Mouse (Mus musculus) cerebellum, adult 11 months (tissue): Measurements from ENCODE around the gene Vps26b.
A peak's percentile ranks its signal among the peaks of the same experiment; 100 is the strongest.

Source experiments
- DNase-seq: peaks from one replicate; pipeline ENCODE4 v3.0.0; 2022

The Vps26b gene

DNA sequence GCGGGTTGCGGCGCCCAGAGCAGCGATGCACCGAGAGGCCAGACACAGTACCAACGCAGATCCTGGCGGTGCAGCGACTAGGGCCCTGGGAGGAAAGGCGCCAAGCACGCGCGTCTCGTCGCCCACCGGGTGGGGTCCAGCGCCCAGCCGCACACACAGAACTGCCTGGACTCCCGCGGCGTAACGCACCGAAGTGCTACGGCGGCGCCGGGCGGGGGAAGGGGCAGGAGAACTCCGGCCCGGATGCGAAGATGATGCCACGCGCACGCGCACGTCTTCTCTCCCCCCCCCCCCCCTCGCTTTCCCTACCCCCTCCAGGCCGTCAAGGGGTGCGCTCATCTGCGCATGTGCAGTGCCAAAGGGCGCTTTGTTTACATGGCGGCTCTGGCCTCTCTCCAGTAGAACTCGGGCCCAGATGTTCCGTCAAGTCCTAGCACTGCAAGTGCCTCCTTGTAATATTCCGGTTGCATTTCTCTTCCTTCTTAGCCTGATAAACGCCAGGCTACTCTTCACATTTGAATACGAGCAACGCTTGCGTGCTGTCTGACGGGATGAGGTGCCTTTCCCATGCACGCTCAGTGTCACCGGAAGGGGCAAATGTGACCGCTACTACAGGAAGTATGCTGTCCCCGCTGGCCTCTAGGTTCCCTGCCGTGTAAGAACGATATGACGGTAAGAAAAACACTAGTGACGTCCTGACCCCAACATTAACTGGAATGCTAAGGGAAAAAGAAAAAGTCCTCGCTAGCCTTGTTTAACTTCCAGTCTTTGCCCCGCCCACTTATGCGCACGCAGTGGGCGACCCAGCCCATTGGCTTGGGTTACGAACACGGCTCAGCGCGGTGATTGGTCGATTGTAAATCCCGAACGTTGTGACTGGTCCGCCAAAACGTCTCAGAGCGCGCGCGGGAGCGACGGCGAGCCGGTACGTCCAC lies at the start of gene Vps26b, which contains the start of gene Ncapd3:
Gene Vps26b (minus strand): TSS at position 238 of the 935 bp plus-strand sequence.
Gene Ncapd3 (plus strand): TSS at position 348 of the 935 bp plus-strand sequence.
- DNase-seq, result peak; percentile 94

DNA sequence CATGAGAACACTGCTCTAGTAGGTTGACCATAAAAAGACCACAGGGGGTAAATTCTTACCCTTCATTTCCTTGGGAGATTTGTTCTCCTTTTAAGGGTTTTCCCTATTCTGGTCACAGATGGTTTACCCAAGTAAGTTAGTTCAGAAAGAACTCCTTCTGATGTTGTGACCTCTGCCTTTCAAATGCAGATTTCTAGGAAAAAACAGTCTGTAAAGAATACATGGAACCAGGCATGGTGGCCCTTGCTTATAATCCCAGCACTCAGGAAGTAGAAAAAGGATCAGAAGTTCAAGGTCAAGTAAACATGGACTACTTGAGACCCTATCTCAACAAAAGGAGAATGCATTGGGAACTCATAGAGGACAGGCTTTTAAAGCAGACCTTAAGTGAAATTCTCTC lies 45.9 kb upstream of the Vps26b start:
- no peak for DNase-seq

DNA sequence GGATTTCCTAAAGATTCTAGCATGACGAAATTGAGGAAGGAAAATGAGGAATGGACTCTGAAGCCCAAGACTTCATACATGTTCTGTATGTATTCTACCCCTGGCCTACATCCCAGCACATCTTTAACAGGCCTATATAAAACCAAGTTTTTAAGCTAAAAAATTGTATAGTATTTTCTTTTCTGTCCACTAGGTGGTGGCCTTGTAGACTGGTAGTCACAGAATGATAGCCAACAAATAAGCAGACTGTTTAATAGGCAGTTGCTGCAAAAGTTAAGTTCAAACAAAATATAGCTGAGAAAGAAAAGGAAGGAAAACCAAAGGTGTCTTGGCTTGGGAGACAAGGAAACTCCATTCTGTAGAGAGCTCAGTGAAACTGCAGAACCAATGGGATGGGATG lies 44.8 kb upstream of the Vps26b start:
- DNase-seq, result no peak

DNA sequence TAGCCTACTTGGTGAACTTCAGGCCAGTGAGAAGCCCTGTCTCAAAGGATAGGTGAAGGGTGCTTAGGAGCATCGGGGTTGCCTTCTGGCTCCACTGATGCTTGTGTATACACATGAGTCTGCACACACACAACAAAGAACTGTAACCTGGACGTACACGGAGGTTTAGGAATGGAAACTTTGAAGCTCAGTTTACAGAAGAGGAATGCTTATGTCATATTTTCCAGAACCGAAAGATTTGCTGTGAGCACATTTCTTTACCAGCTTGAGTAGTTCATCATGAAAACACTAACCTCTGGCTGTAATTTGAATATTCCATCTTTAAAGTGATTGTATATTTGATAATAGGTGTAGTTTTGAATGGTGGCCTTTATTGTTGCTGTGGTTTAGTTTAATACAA lies 41.0 kb upstream of the Vps26b start:
- no peak for DNase-seq

DNA sequence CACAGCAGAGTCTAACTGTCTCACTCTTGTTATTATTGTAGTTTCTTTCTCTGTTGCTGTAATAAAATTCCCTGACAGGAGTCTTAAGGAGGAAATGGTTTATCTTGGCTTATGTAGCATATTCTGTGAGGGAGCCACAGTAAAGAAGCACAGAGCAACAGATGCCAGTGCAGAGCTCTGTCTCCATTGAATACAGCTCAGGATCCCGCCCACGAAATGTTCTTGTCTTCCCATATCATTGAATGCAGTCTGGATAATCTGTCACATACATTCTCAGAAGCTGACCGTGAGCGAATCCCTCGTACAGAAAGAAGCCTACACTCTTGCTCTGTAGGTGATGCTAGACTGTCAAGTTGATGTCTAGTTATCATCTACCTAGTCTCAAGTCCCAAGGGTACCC lies 28.5 kb upstream of the Vps26b start:
- DNase-seq, result no peak

DNA sequence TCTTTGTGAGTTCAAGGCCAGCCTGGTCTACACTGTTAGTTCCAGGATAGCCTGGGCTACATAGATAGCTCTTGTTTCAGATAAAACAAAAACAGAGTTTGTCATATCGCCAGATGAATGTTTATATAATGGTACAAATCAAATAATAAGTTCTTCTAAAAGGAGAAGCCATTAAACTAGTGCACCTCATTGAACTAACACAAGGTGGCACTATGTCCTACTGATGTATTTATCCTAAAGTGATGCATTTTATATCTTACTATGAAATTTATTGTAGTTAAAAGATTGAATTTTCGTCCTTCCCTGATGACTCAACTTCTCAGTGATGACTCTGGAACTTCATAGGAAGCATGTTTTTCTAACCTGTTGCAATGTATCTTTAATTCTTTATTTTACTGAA lies 19.6 kb upstream of the Vps26b start:
- DNase-seq, result no peak

DNA sequence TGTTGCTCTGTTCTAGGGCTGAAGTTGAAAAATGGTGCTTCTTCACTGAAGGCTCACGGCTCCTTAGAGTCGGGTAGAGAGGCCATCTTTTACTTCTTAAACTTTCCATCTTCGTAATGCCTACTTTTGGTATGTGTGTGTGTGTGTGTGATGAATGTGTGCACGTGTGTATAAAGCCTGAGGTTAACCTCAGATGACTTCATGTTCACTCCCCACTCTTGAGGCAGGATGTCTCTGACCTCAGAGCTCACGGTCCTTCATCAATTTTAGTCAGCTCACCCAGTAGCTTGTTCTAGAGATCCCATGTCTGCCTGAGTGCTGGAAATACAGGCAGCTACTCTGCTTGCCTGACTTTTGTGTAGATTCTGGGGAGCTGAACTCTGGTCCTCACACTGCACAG lies 14.0 kb upstream of the Vps26b start:
- no peak for DNase-seq

DNA sequence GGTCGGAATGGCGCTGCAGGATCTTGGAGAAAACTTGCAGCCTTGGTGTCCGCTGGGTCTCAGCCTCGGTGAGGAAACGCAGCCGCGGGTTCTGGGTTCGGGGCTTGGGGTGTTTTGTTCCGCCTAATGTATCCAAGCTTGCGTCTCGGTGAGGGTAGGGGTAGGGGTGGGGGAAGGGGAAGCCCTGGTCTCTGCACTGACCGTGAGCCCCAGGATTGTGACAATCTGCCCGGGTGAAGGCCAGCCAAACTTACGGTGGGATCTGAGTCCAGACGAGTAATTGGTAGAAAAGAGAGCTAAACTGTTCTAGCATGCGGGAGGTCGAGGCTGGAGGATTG lies 867 bp upstream of the Vps26b start:
- no peak for DNase-seq

DNA sequence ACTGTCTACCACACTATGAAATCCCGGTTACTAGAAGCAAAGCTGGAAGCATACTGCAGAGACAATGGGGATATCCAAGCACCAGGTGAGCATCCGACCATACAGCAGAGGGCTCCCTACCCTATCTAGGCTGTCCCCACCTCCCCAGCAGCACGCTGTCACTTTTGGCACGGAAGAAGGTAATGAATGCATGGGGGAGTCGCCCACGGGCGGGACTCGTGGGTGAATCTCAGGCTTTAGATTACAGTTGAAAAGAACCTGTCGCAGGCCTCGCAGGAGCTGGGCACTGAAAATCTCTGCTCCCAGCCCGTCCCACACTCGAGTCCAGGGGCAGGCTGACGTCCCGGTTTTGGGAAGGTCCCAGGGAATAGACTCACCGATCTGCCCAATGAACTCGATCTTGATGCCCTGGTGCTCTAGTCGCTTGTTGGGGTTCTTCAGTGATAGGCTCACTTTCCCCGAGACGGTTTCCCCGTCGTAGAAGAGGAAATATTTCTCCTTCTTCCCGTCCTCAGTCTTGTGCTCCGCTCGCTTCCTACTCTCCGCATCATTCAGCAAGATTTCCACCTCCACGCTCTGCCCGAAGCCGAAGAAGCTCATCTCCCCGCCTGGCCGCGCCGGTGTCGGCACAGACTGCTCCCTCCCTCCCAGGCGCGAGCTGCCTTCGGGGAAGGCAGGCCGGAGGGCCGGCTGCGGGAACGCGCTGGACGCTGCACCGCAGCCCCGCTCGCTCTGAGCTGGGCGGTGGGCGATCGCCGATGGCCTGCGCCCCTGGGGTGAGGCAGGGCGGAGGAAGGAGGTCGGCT lies 640 bp downstream of the Vps26b start:
- peak; percentile 51 for DNase-seq

DNA sequence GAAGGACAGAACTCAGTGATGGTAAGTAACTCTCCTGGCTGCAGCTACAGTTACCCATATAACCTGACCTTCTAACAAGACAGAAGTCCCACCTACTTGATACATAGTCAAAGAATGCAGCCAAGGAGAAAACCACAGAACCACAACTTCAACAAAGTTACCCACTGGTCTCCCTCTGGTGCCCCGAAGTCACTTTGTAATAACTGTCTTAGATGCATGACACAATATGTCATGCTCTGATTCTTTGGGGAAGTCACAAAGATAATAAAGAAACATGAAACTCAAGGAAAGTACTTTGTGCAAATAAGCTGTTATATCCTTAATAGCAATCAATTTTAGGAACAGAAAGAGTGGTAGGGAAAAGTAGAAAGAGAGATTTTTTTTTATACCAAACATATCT lies 3.2 kb downstream of the Vps26b start:
- no peak for DNase-seq

DNA sequence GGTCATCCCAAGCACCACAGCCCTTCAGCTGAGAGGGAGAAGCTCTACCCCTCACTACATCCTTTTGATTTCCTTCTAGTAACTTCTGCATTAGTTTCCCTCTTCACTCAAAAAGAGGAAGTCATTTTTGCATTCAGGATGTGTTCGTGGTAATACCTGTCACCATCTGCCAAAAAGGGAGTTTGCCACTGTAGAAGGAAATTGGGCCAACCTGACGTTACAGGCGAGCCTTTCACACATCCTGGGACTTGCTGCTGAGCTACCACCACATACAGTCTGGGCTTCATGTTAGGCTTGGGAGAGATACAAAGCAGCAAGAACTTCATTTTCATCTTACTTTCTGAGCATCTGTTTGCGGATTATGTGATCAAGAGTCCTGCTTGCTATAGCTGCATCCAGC lies 6.2 kb downstream of the Vps26b start:
- no peak for DNase-seq

DNA sequence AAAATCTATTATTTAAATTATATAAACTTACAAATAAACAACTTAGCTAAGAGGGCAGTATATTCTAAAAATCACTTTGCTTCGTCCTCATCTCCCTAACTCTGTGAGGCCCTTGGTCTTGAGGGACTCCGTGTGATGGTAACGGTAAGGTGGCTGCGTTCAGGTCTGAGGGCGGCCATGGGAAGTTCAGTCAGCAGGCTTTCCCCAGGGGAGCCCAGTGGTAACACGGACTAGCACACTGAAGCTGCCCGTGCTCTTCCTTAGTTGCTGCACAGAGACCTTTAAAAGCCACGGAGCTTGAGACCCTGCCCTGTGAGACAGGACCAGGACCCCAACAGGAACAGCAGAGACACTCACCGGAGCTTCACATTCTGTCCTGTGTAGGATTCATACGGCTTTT lies 10.9 kb downstream of the Vps26b start:
- no peak for DNase-seq

DNA sequence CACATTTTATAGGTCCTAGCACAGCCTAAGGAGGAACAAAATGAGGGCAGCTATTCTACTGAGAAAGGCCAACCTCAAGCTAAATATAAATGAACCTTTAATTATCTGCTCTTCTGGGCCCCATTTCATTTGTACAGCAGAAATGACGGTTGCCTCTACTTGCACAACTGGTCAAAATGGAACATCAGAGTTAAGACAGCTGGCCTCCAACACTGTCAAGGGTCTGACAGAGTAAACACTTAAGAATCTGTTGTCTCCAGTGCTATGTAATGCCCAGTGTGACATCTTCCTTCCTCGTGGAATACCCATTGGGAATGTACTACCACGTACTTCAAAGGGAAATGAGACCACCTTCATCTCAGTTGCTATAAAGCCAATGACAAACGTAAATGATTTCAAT lies 18.3 kb downstream of the Vps26b start:
- no peak for DNase-seq

DNA sequence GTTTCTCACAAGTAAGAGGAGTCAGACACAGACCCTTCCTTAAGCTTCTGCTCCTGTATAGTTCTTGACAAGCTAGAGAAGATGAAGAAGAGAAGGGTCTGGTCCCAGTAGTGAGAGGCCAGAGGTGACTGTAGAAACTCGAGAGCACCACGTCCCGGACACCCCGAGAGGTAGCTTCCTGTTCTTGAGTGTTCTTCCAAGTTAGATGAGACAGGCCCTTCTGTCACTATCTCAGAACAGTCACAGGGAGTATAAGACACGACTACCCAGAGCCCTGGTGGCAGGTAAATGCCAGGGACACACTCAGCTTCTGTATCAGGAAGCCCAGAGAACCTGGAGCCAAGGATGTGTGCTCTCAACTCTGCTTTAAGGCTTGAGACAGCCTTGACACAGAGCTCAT lies 20.6 kb downstream of the Vps26b start:
- no peak for DNase-seq

DNA sequence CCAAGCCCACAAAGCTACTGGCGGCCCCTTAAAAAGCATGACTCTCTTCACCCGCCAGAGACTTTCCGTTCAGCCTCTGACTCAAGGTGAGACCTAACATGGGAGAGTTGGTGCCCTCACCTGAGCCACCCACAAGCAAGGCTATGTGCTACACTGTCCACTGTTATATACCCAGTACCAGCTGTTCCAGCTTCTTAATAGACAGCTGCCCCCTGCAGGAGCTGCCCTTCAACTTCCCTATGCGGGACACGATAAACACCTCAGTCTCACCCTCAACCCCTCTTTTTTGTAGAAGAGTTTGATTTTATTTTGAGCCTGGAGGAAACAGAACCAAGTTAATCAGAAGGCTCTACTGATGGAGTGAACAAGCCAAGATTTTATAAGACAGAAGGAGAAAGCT lies 23.0 kb downstream of the Vps26b start:
- no peak for DNase-seq

DNA sequence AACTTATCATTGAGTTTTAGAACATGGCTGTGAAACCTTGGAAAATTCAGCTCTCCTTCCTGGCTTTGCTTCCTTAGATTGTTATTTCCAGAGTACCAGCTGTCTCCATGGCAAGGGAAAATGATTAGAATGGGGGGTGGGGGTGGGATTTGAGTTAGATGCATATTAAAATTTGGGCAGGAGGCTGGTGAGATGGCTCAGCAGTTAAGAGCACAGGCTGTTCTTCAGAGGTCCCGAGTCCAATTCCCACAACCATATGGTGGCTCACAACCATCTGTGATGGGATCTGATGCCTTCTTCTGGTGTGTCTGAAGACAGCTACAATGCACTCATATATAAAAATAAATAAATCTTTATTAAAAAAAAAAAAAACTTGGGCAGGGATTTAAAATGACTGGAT lies 23.9 kb downstream of the Vps26b start:
- no peak for DNase-seq

DNA sequence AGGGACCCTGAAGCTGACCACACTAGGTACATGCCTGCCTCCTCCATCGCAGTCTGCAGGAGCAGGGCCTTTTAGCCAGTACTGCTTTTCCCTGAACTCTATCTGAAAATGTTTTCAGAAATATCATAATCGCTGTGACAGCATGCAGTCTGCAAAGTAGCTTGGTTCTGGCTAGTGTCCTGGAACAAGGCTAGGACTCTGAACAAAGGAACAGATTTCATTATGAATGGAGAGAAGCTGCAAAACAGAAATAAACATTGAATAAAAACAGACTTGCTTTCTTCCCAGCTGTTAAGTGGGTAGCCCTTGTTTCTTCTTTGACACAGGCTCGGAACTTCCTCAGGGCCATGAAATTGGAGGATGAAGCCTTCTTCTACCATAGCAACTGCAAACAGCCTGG lies 24.6 kb downstream of the Vps26b start:
- DNase-seq, result no peak

DNA sequence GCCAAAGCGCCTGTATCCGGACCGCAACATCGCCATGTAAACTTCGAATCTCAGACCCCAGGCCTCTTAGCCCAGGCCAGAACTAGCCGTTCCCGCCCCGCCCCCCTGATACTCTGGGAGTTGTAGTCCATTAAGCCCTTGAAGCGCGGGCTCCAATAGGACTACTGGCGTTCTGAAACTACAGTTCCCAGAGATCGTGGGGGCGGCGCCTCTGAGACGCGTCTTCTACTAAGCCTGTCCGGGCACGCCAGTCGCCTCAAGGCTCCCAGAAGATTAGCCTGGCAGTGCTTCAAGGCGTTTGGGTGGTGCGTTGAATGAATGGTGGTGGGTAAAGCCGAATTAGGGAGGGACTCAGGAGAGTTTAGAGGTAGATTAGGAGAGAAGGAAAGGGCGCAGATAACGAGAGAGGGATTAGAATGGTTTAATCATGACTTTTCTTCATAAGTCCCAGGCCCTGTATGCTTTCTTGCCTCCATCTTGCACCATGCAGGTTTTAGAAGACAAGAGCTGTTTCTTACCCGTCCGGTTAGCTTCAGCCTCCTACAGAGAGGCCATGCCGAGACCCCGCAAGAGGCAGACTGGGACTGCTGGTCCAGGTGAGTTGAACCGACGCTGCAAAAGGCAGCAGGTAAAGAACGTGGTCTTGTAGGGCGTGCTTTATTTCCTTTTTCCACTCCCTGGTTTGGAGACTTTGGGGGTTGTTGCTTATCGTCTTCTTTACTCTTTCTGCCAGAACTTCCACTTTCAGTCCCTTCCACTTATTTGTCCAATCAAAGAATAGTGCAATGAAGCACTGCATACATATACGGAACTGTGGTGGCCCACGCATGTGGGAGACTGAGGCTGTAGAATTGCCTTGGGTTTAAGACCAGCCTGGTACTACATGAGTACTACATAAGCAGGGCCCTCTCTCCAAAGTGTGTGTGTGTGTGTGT lies 30.1 kb downstream of the Vps26b start, which contains the start of the genes Acad8 and Thyn1:
Gene Acad8 (minus strand): TSS at position 106 of the 935 bp plus-strand sequence.
Gene Thyn1 (plus strand): TSS at position 250 of the 935 bp plus-strand sequence.
- DNase-seq, result peak; percentile 93

DNA sequence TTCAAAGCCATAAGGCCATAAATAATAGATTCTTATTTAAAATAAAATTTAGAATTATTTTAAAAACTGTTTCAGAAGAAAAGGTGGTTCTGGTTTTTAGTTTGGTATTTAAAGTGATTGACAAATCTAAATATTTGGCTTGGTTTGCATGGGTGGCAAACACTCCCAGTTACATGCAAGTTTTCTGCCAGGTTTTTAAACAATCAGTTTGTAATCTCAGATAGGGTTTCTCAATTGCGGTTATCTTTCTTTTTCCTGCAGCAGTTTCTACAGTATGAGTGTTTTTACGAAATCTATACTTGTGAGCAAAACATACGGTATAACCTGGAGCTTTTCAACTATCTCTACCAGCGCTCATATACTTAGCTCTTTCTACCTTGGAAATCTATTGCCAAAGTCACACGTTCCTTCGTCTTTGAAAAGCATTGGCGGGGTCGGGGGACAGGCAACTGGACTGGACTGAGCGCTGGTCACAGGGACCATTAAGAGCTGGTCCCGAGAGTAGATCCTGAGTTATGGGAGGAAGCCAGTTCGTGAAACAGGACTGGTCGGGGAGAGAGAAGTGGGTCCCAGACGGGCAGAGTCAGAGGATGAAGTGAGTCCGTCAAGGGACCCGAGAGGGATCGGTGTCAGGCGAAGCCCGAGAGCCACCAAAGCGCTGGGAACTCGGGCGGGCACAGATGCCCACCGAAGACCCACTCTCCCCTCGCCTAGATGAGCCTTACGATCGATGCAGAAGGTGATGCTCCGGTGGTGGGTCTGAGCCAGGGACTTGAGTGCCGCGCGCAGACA lies 31.0 kb downstream of the Vps26b start:
- DNase-seq, result no peak

DNA sequence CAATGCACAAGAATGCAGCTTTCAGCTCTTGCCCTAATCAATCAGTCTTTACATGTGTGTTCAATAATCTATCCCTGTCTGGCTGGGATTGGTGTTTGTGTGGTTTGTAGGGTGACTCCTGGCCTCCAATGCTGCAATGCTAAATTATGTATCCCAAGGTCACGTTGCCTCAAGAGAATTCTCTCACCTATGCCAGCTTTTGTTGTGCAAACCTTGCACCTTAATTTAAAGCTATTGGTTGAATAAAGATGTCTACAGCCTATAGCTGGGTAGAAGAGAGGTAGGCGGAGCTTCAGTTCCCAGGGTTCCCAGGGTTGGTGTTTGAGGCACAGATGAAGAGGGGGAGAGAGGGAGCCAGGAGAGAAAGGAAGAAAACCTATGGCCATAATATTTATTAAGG lies 32.4 kb downstream of the Vps26b start:
- no peak for DNase-seq

DNA sequence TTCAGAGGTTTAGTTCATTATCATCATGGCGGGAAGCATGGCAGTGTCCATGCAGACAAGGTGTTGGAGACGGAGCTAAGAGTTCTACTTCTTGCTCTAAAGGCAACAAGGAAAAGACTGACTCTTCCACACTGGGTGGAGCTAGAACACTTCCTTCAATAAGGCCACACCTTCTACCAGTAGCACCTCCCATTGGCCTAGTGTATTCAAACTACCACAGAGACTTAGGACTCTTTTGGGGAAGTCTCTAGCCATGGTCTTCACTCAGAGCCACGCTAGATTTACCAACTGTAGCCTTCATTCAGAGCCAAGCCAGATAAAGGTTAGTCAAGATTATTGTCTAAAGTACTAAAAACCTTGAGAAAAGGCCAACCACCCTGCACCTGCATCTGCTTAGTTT lies 32.8 kb downstream of the Vps26b start:
- no peak for DNase-seq

DNA sequence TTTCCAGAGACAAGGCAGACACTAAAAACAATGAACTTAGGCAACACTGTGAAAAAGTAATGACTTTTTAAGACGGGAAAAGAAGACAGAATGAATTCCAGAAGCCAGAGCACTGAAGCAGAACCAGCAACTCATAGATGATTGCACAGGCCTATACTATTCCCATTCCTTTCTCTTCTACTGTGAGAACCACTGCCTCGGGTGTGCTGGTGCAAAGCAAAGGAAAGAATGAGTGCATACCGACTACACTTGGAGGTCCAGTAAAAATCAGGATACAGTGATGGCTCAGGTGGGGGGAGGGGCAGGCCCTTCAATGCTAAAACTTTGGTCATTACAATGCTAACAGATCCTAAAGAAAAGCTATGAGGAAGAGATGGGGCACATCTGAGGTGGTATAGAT lies 36.0 kb downstream of the Vps26b start:
- no peak for DNase-seq
